Mouse (Mus musculus) E14TG2a.4 (cell line): ENCODE results near the gene Polr1d.

ENCODE experiments used
- CTCF ChIP-seq: conservative IDR thresholded peaks from 2 replicates; pipeline ENCODE4 v1.5.1; 2014; ENCODE audit warnings: low read length
- NANOG ChIP-seq: IDR thresholded peaks from 2 replicates; pipeline ENCODE4 v1.6.1; 2014; ENCODE audit warnings: borderline replicate concordance, low read length, mixed read lengths

DNA sequence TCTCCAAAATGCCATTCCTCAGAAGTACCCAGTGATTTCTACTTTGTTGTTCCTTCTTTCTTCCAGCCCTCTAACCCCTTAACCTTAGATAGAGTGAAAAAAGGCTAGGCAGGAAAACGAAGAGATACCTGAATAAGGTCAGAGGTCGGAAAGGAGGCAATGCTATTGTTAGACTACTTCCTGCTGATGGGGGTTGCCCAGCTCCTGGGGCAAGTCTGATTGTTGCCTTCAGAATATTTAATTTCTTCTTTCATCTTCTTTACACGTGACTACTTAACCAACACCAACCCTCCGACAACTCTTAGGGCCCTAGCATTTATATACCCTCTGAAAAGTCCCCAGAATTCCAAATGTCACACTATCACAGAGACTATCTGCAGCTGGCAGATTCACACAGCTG, 10.7 kb upstream of the Polr1d start:
- no peak for TF ChIP-seq CTCF
- TF ChIP-seq NANOG, result no peak; the same call in 1 of the 2 replicates
